Mouse (Mus musculus): ENCODE measurements around the gene Lrrc8a. TPM values are rescaled to one million over a fixed set of nuclear protein-coding genes. Genes with fewer than 3 reads are reported as not detected.

Lrrc8a gene
- polyA plus RNA-seq, 1 experiment from 2014 or later, result 43.8 TPM

DNA sequence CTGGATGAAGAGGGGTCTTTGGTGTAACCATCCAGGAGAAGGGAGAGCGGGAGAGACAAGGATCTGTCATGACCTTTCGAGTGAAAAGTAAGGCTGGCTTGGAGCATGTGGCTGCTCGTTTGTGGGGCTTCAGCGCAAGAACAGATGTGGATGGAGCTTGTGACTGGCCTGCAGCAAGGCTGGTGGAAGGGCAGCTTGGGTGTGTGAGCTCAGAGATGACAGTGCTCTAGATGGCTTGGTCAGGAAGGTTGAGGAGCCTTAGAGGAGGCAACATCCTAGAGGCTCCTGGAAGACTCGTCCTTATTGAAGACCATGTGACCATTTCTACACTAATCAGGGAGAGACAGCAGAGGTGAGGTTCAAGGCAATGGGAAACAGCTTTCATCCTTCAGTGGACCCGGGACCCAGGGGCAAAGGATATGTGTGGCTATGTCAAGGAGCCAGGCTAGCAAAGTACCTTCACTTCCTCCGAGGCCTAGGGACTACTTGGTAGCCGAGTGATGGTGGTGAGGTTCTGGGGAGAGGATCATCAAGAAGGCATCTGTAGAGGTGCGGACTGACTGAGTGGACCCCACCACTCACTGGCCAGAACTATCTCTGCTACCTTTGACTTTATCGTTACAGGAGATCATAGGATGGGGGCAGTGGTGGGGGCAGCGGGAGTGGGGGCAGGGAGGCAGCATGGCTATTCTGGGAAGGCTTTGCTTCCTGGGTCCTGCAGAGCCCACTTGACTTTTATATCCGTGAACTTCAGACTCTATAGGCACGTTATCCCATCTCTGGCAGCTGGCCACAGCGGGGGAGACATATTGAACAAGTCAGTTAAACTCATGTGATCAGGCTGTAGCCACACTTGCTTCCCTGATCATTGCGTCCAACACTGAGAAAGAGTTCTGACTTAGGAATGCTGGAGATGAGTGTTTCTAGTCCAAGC, 21.9 kb downstream of the Lrrc8a start:
- Histone ChIP-seq H3K4me2 (replicated peaks; ENCODE audit: low read depth, low read length) (no peak overlapping the region), H3K36me3 (ENCODE audit: insufficient read depth, low read length) (peaks cover 60% of the 10 kb centered on the region), H3K4me3 (ENCODE audit: low read length) (no peak overlapping the region), H3K27me3 (ENCODE audit: insufficient read depth, low read length) (no peaks in the 10 kb centered on the region), H3K27ac (ENCODE audit: low read length) (peak overlapping the region; percentile 13; the same call in 1 of the 2 replicates), H3K4me1 (ENCODE audit: insufficient read depth, low read length) (peaks cover 11% of the 10 kb centered on the region; the same call in 1 of the 2 replicates), H3K9me3 (ENCODE audit: low read length) (no peaks in the 10 kb centered on the region), H3K9ac (replicated peaks; ENCODE audit: low read length) (no peak overlapping the region)
- 89% methylated on average over 15 of the region's 15 CpGs for WGBS
- ATAC-seq (ENCODE audit: low FRiP score, low TSS enrichment), result no peak

- H3K4me2 ChIP-seq (replicated peaks; ENCODE audit: low read depth, low read length), result no peak overlapping the region
- no peak overlapping the region for H3K9ac ChIP-seq (replicated peaks; ENCODE audit: low read length)
- 91% methylated on average over 4 of the region's 4 CpGs for WGBS
- H3K9me3 ChIP-seq (ENCODE audit: low read length), result no peaks in the 10 kb centered on the region
- H3K4me1 ChIP-seq (ENCODE audit: insufficient read depth, low read length), result peaks cover 29% of the 10 kb centered on the region
- no peak overlapping the region for H3K27ac ChIP-seq (ENCODE audit: low read length)
- no peaks in the 10 kb centered on the region for H3K27me3 ChIP-seq (ENCODE audit: insufficient read depth, low read length)
- no peak overlapping the region for H3K4me3 ChIP-seq (ENCODE audit: low read length)
- ATAC-seq (ENCODE audit: low FRiP score, low TSS enrichment), result no peak
- H3K36me3 ChIP-seq (ENCODE audit: insufficient read depth, low read length), result peaks cover 49% of the 10 kb centered on the region
Observed at GRCm38 (mm10) chr2:30261064-30261736, 23.7 kb downstream of the Lrrc8a start.

DNA sequence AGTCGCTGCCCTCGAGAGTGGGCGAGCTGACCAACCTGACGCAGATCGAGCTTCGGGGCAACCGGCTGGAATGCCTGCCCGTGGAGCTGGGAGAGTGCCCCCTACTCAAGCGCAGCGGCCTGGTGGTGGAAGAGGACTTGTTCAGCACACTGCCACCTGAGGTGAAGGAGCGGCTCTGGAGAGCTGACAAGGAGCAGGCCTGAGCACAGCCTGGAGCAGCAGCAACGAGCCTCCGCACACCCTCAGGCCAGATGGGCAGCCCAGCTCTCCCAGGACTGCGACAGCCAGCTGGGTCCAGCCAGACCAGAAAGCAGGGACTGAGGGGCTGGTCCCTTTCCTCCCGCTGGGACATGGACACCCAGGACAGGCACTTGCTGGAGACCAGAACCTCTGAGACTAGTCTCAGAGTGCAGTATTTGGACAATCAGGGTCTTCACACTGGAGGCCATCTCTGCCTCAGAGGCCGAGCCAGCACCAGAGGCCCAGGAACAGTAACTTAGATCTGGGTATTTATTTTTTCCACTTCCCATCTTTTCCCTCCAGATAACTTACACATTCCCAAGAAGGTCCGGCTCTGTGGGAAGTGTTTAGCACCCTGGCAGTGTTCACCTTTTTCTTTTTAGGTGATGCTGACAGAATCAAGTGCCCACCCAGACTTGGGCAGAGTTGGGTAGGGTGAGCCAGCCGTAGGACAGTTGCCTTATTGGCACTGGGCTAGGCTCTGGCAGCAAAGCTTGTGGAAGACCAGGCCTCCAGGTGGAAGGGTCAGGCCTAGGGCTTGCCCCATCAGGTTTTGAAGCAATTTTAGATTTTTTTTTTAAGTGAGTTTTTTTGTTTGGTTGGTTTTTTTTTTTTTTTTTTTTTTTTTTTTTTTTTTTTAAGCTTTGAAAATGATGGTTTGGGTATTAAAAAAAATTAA, 24.7 kb downstream of the Lrrc8a start:
- ATAC-seq (ENCODE audit: low FRiP score, low TSS enrichment), result no peak
- Histone ChIP-seq H3K4me2 (replicated peaks; ENCODE audit: low read depth, low read length) (no peak overlapping the region), H3K36me3 (ENCODE audit: insufficient read depth, low read length) (peaks cover 39% of the 10 kb centered on the region), H3K9ac (replicated peaks; ENCODE audit: low read length) (no peak overlapping the region), H3K27me3 (ENCODE audit: insufficient read depth, low read length) (no peaks in the 10 kb centered on the region), H3K9me3 (ENCODE audit: low read length) (no peaks in the 10 kb centered on the region), H3K4me3 (ENCODE audit: low read length) (no peak overlapping the region), H3K4me1 (ENCODE audit: insufficient read depth, low read length) (peaks cover 38% of the 10 kb centered on the region), H3K27ac (ENCODE audit: low read length) (no peak overlapping the region)
- 90% methylated on average over 18 of the region's 18 CpGs for WGBS

- Histone ChIP-seq H3K4me2 (replicated peaks; ENCODE audit: low read depth, low read length) (no peak overlapping the region), H3K4me1 (ENCODE audit: insufficient read depth, low read length) (peaks cover 38% of the 10 kb centered on the region), H3K4me3 (ENCODE audit: low read length) (no peak overlapping the region), H3K27ac (ENCODE audit: low read length) (no peak overlapping the region), H3K9me3 (ENCODE audit: low read length) (no peaks in the 10 kb centered on the region), H3K27me3 (ENCODE audit: insufficient read depth, low read length) (no peaks in the 10 kb centered on the region), H3K36me3 (ENCODE audit: insufficient read depth, low read length) (peaks cover 32% of the 10 kb centered on the region), H3K9ac (replicated peaks; ENCODE audit: low read length) (no peak overlapping the region)
- no peak for ATAC-seq (ENCODE audit: low FRiP score, low TSS enrichment)
- WGBS, result 44% methylated on average over 4 of the region's 4 CpGs
Observed at GRCm38 (mm10) chr2:30262840-30263441, 25.4 kb downstream of the Lrrc8a start.

DNA sequence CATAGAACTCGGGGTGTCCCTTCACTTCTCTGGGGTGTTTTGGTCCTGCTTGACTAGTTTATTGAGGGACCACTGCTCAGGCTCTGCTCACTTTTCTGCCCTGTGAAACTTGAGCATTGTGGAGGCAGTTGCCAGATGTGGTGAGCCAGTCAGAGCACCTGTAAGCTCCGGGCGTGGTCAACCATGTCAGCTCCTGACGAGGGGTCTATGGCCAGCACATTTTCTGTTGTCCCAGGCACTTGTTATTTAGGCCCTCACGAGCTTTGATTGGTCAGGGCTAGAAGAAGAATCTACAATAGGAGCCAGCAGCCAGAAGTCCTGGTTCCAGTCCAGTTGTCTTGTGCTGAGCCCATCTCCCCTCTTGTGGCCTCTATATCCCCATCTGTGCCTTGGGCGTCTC, 26.3 kb downstream of the Lrrc8a start:
- H3K36me3 ChIP-seq (ENCODE audit: insufficient read depth, low read length), result peaks cover 28% of the 10 kb centered on the region
- 80% methylated on average over 6 of the region's 6 CpGs for WGBS
- H3K9ac ChIP-seq (replicated peaks; ENCODE audit: low read length), result no peak overlapping the region
- peaks cover 30% of the 10 kb centered on the region for H3K4me1 ChIP-seq (ENCODE audit: insufficient read depth, low read length)
- ATAC-seq (ENCODE audit: low FRiP score, low TSS enrichment), result no peak
- H3K27me3 ChIP-seq (ENCODE audit: insufficient read depth, low read length), result no peaks in the 10 kb centered on the region
- H3K9me3 ChIP-seq (ENCODE audit: low read length), result no peaks in the 10 kb centered on the region
- no peak overlapping the region for H3K27ac ChIP-seq (ENCODE audit: low read length)
- H3K4me2 ChIP-seq (replicated peaks; ENCODE audit: low read depth, low read length), result no peak overlapping the region
- H3K4me3 ChIP-seq (ENCODE audit: low read length), result no peak overlapping the region

GRCm38 (mm10) chr2:30264671-30265519, 27.4 kb downstream of the Lrrc8a start:
- ATAC-seq (ENCODE audit: low FRiP score, low TSS enrichment), result no peak
- Histone ChIP-seq H3K9ac (replicated peaks; ENCODE audit: low read length) (no peak overlapping the region; the same call in 1 of the 2 replicates), H3K36me3 (ENCODE audit: insufficient read depth, low read length) (peaks cover 28% of the 10 kb centered on the region), H3K9me3 (ENCODE audit: low read length) (no peaks in the 10 kb centered on the region), H3K4me1 (ENCODE audit: insufficient read depth, low read length) (peaks cover 33% of the 10 kb centered on the region), H3K4me2 (replicated peaks; ENCODE audit: low read depth, low read length) (no peak overlapping the region), H3K27ac (ENCODE audit: low read length) (peak overlapping the region; percentile 95), H3K27me3 (ENCODE audit: insufficient read depth, low read length) (no peaks in the 10 kb centered on the region), H3K4me3 (ENCODE audit: low read length) (no peak overlapping the region)
- WGBS, result 56% methylated on average over 7 of the region's 7 CpGs

DNA sequence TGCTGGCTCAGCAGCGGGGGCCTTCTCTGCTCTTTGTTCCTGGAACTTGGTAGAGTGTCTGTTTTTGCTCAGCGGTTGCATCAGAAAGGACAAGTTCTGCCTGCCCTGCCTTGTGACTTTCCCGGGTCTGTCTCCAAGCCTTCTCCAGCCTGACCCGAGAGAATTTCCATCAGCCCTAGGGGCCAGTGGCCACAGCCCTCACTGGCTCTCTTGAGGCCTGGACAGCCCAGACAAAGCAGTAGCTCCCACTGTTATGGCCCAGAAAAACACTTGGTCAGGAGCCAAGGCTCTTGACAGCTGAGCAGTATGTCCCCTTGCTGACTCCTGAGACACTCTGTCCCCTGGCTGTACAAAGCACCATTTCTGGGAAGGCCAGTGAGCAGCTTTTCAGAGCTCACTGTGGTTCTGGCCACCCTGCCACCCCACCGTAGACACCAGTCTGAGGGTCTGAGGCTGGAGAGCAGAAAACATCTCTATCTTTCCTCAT, 28.3 kb downstream of the Lrrc8a start, which contains the start of gene Phyhd1:
Gene Phyhd1 (plus strand): TSS at position 437 of the 487 bp plus-strand sequence.
- 41% methylated on average over 5 of the region's 5 CpGs for WGBS
- peaks cover 22% of the 10 kb centered on the region for H3K36me3 ChIP-seq (ENCODE audit: insufficient read depth, low read length)
- ATAC-seq (ENCODE audit: low FRiP score, low TSS enrichment), result 0 out of 2 replicates have a peak, but pooled peaks have one; percentile 14
- H3K27me3 ChIP-seq (ENCODE audit: insufficient read depth, low read length), result no peaks in the 10 kb centered on the region
- no peaks in the 10 kb centered on the region for H3K9me3 ChIP-seq (ENCODE audit: low read length)
- H3K27ac ChIP-seq (ENCODE audit: low read length), result peak within 1 kb of the TSS; percentile 95
- peak within 1 kb of the TSS; percentile 41 for H3K4me2 ChIP-seq (replicated peaks; ENCODE audit: low read depth, low read length)
- H3K9ac ChIP-seq (replicated peaks; ENCODE audit: low read length), result peak within 1 kb of the TSS; percentile 51
- peak within 1 kb of the TSS; percentile 29 for H3K4me3 ChIP-seq (ENCODE audit: low read length)
- peaks cover 35% of the 10 kb centered on the region for H3K4me1 ChIP-seq (ENCODE audit: insufficient read depth, low read length)

GRCm38 (mm10) chr2:30266392-30266941, 29.0 kb downstream of the Lrrc8a start:
- 15% methylated on average over 4 of the region's 4 CpGs for WGBS
- Histone ChIP-seq H3K4me1 (ENCODE audit: insufficient read depth, low read length) (peaks cover 35% of the 10 kb centered on the region), H3K36me3 (ENCODE audit: insufficient read depth, low read length) (peaks cover 19% of the 10 kb centered on the region), H3K27me3 (ENCODE audit: insufficient read depth, low read length) (no peaks in the 10 kb centered on the region), H3K9ac (replicated peaks; ENCODE audit: low read length) (peak overlapping the region; percentile 51), H3K9me3 (ENCODE audit: low read length) (no peaks in the 10 kb centered on the region), H3K27ac (ENCODE audit: low read length) (peak overlapping the region; percentile 95), H3K4me3 (ENCODE audit: low read length) (peak overlapping the region; percentile 29), H3K4me2 (replicated peaks; ENCODE audit: low read depth, low read length) (peak overlapping the region; percentile 41)
- peak; percentile 90 for ATAC-seq (ENCODE audit: low FRiP score, low TSS enrichment)
